Mouse (Mus musculus) brain, embryonic 14.5 days (tissue): ENCODE measurements at regions not wholly inside any gene's neighbourhood (a gene's known extent, or its start where the extent isn't known, plus 50 kb on each side); places are given as distances from the start of the nearest gene placed in this dataset.

ENCODE experiments used
- DNase-seq: peaks from one replicate; pipeline ENCODE4 v3.0.0-alpha.2; 2011; ENCODE audit warnings: low read depth
- CTCF ChIP-seq: fragments of 200-500 bp; IDR thresholded peaks from 2 replicates; pipeline ENCODE4 v1.5.1; 2012; ENCODE audit warnings: inconsistent platforms, mild to moderate bottlenecking, moderate library complexity, borderline replicate concordance; ENCODE audit not compliant: insufficient read depth, insufficient read length; ENCODE audit errors: extremely low read depth
- POLR2A ChIP-seq: fragments of 200-500 bp; IDR thresholded peaks from 2 replicates; pipeline ENCODE4 v1.6.1; 2012; ENCODE audit warnings: mild to moderate bottlenecking, inconsistent platforms, borderline replicate concordance; ENCODE audit not compliant: poor library complexity, insufficient read depth, insufficient read length, severe bottlenecking; ENCODE audit errors: extremely low read depth

DNA sequence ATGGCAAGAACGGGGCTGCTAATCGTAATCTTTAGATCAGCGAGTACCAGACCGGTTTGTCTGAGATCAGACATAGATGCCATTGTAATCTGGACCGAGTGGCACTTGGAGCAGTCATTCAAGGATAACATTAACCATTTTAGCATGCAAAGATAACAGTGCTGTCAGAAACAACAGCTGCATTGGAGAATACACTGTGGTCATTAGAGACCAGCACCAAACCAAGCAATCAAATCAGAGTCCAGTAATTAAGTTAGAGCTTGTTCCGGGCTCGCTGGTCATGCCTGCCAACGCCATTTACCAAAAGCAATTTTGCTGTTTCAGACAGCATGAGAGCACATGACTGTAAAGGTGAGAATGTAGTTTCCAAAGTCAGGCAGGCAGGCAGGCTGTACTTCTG is 50.1 kb upstream of the Erbin start:
- TF ChIP-seq CTCF, result no peak
- no peak for TF ChIP-seq POLR2A
- peak; percentile 23 for DNase-seq
